Mouse (Mus musculus) subcutaneous adipose tissue, adult 2 months (tissue): ENCODE measurements around the gene Olfr1411. TPM values are rescaled to one million over a fixed set of nuclear protein-coding genes. Genes with fewer than 3 reads are reported as not detected.

Experiments used
- polyA plus RNA-seq: library from polyadenylated mRNA; depleted of rRNA; stranded (reverse); fragments of >200 nt; gene quantifications from 2 replicates; pipeline ENCODE4 v1.2.3, GENCODE M21; 2012; ENCODE audit warnings: low replicate concordance; rRNA removed

Gene Olfr1411
- not detected in 2 replicates for polyA plus RNA-seq

DNA sequence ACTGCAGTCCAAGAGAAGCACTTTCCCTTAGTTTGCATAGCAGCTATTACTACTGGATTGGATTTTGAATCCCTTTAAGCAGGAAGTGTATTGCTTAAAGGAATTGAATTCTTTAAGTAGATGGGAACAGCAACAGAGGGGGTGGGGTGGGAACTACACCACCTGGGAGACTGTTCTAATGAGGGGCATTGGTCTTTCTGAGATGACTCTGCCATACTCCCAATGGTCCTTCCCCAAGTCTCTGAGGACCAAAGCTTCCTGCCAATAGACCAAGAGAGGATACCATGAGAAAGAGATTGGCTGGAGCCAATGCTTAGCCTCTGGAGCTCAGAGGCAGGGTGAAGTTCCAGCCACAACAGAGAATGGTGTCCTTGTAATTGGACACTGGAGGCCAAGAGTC is at the start of gene Olfr1411:
Gene Olfr1411 (plus strand): TSS at position 301 of the 400 bp plus-strand sequence.

DNA sequence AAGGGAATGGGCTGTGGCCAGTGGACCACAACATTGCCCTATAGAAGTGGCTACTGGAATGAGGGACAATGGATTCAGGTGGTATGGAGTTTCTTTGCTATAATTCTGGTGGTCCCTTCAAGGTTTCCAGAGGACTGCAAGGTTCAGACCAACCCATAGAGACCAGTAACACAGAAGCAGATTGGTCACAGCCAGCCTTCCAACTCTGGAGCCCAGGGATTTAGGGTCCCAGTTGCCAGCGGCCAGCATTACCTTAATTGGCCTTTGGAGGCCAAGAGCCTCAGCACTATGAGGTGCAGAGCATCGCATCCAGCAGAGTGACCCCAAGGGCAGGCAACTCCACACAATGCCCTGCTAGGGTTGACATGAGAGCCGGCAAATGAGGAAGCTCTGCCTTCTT is 23.2 kb upstream of the Olfr1411 start, which contains the start of gene Olfr1413:
Gene Olfr1413 (plus strand): TSS at position 301 of the 400 bp plus-strand sequence.

DNA sequence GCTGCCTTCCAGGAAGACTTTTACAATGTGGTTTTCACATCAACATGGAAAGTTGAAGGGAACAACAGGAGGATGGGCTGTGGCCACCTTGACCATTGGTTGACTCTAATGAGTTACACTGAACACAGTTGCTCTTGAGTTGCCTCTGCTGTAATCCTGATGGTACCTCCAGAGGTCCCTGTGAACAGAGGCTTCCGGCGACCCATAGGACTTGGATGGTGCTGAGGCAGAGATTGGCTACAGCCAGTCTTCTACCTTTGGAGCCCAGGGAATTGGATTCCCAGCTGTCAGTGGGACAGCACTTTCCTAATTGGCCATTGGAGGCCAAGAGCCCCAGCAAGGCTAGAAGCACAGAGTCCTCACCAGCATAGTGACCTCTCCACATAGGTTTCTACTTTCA is 8.7 kb upstream of the Olfr1411 start, which contains the start of gene Olfr1412:
Gene Olfr1412 (plus strand): TSS at position 301 of the 400 bp plus-strand sequence.

DNA sequence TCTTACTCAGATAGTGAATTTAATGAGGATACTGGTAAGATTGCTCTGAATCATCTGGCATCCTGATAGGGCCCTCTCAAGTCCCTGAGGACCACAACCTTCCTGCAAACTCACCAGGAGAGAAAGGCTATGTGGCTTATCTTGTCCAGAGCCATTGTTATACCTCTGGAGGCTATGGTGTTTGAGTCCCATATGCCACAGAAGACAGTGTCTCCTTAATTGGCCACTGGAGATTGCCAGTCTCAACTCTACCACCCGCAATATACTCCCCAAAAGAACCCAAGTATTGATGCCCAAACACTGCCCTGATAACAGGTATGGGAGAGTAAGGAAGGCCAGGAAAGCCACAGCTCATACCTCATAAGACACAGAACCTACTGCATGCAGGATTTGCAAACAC is 11.3 kb downstream of the Olfr1411 start, which contains the start of gene Olfr1410:
Gene Olfr1410 (plus strand): TSS at position 301 of the 400 bp plus-strand sequence.

DNA sequence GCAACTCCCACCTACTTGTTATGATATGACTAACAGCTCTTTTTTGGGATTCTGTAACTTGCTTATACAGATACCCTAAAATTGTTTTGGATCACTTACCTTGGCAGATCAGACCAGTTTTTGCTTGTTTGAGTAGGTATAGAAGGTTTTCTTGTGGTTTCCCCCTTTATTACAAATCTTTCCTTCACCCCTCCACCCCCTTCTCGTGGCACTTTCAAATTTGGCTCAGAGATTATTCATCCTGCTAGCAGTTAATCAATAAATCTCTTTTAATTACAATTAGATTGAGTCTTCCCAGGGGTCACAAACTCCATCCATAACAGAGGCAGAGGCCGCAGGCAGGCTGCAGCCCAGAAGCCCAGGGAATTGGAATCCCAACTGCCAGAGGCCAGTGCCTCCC is 23.3 kb downstream of the Olfr1411 start, which contains the start of gene Olfr12:
Gene Olfr12 (plus strand): TSS at position 301 of the 400 bp plus-strand sequence.

DNA sequence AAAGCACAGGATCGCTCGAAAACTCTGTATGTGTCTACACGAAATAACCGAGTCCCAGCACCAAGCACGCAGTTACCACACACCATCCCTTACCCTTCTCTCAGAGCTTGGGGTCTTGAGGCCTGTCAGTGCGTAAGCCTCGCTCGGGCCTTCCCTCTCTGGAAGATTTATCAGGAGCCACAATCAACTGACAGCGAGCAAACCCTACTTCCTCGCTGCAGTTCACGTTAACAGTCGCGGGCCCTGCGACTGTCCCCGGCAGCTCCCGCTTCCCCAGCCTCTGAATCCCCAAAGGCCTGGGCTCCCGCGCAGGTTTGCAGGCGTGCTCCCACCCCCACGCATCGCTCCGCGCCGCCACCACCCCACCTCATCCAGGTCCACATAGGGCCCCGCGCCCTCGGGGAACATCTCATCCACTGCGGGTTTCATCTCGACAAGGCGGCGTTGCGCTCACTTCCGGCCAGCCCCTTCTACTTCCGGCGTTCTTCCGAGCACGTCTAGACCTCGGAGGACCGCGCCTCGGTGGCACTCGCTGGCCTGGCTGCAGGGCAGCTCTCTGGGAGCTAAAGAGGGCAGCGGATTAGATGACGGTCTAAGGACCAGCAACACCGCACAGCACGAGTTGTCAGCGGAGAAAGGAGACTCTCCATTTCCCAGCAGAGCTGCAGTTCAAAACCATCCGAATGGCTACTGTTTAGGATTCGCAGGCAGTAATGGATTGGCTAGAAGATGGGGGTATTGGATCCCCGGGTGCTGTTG is 47.5 kb downstream of the Olfr1411 start, which contains the start of gene Cops9:
Gene Cops9 (minus strand): TSS at position 472 of the 759 bp plus-strand sequence.

Other genes with a start within 250 kb of the Olfr1411 start
- 163 and 250 TPM in 2 replicates for gene Ndufa10, start 120.6 kb upstream of the Olfr1411 start, polyA plus RNA-seq
- not detected in 2 replicates for gene Olfr1416, start 109.3 kb upstream of the Olfr1411 start, polyA plus RNA-seq
- not detected in 2 replicates for gene Olfr1415, start 98.3 kb upstream of the Olfr1411 start, polyA plus RNA-seq
- not detected in 2 replicates for gene Olfr1414, start 75.8 kb upstream of the Olfr1411 start, polyA plus RNA-seq
- not detected in 2 replicates for gene Olfr1413, start 23.1 kb upstream of the Olfr1411 start, polyA plus RNA-seq
- gene Olfr1412, start 8.6 kb upstream of the Olfr1411 start, polyA plus RNA-seq = not detected in 2 replicates
- gene Olfr1410, start 11.4 kb downstream of the Olfr1411 start, polyA plus RNA-seq = not detected in 2 replicates
- gene Olfr12, start 23.4 kb downstream of the Olfr1411 start, polyA plus RNA-seq = not detected in 2 replicates
- 136 and 172 TPM in 2 replicates for gene Cops9, start 47.6 kb downstream of the Olfr1411 start, polyA plus RNA-seq
- 0.73 and 0.96 TPM in 2 replicates for gene Otos, start 54.4 kb downstream of the Olfr1411 start, polyA plus RNA-seq
- 27.1 and 103 TPM in 2 replicates for gene Gpc1, start 237.2 kb downstream of the Olfr1411 start, polyA plus RNA-seq